Mouse (Mus musculus): Measurements from ENCODE around the gene Ctdnep1. TPM values are rescaled to one million over a fixed set of nuclear protein-coding genes. Genes with fewer than 3 reads are reported as not detected.

Ctdnep1 gene
- polyA plus RNA-seq, 1 experiment from 2014 or later = 21.5 TPM

DNA sequence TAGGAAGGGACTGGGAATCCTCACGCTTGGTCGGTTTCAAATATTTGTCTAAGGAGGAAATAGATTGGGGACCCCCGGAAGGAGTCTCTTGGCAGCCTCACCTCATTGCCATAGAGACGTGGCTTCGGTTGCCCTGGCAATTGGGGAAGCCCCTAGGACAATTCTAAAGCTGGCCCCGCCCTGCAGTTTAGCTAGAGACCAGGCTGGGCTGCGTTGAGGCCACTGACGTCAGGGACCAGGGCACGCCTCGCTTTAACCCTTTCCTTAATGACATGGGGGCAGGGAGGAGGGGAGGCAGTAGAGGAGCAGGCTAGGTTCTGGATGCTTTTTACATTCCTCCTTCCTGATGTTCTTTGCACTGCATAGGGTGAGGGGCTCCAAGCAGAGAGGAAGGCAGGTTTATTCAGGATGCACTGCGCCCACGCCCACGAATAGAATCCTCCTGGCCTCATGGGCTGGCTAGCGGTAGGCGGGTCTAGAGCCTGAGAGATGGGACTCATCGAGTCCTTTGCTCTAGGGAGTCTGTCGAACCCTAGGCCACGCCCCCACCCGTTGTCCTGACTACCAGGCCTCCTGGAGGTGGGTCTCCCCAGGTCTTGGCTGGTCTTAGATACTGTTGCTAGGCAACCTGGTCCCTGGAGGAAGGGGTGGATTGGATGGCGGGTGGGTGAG lies 48.3 kb downstream of the Ctdnep1 start:
- peak overlapping the region; percentile 98 for H3K27ac ChIP-seq (replicated peaks)
- H3K4me3 ChIP-seq = peak overlapping the region; percentile 32
- peaks cover 39% of the 10 kb centered on the region for H3K36me3 ChIP-seq
- peak; percentile 95 for ATAC-seq (ENCODE audit: low read depth)
- 0% methylated on average over 20 of the region's 20 CpGs for WGBS
- H3K9me3 ChIP-seq = no peaks in the 10 kb centered on the region
- H3K4me2 ChIP-seq = peak overlapping the region; percentile 66
- H3K27me3 ChIP-seq = no peaks in the 10 kb centered on the region
- H3K9ac ChIP-seq = peak overlapping the region; percentile 66
- peaks cover 71% of the 10 kb centered on the region for H3K4me1 ChIP-seq (replicated peaks)

GRCm38 (mm10) chr11:70029829-70030550 lies 49.0 kb downstream of the Ctdnep1 start:
- WGBS = 22% methylated on average over 11 of the region's 11 CpGs
- Histone ChIP-seq H3K36me3 (peaks cover 44% of the 10 kb centered on the region), H3K27ac (replicated peaks) (peak overlapping the region; percentile 98), H3K9me3 (no peaks in the 10 kb centered on the region), H3K4me1 (replicated peaks) (peaks cover 64% of the 10 kb centered on the region), H3K4me2 (peak overlapping the region; percentile 66), H3K9ac (peak overlapping the region; percentile 66), H3K27me3 (no peaks in the 10 kb centered on the region), H3K4me3 (peak overlapping the region; percentile 32)
- peak; percentile 57 for ATAC-seq (ENCODE audit: low read depth)

DNA sequence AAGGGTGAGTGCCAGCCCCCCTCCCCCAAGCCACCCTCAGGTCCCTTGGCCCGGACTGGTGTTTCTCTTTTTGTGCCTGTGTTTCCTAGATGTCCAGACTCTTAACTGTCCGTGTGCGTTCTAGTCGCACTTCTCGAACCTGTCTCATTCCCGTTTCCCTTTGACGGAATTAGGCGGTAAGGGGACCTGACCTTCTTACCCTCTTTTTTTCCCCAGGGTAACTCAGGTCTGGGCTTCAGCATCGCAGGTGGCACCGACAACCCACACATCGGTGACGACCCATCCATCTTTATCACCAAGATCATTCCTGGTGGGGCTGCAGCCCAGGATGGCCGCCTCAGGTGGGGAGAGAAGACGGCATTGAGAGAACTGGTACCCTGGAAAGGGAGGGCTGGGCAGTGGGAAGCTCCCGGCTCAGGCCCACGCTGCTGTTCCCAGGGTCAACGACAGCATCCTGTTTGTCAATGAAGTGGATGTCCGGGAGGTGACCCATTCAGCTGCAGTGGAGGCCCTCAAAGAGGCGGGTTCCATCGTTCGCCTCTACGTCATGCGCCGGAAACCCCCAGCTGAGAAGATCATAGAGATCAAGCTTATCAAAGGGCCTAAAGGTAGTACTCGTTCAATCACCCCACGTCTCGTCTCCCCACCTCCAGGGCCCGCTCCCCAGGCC lies 49.8 kb downstream of the Ctdnep1 start:
- no peak for ATAC-seq (ENCODE audit: low read depth)
- H3K4me1 ChIP-seq (replicated peaks) = peaks cover 56% of the 10 kb centered on the region
- peak overlapping the region; percentile 66 for H3K4me2 ChIP-seq
- no peaks in the 10 kb centered on the region for H3K27me3 ChIP-seq
- peak overlapping the region; percentile 32 for H3K4me3 ChIP-seq
- H3K9ac ChIP-seq = peak overlapping the region; percentile 66
- H3K9me3 ChIP-seq = no peaks in the 10 kb centered on the region
- H3K27ac ChIP-seq (replicated peaks) = peak overlapping the region; percentile 98
- WGBS = 90% methylated on average over 28 of the region's 28 CpGs
- H3K36me3 ChIP-seq = peaks cover 47% of the 10 kb centered on the region

- Histone ChIP-seq H3K36me3 (peaks cover 49% of the 10 kb centered on the region), H3K4me2 (no peak overlapping the region), H3K9me3 (no peaks in the 10 kb centered on the region), H3K9ac (no peak overlapping the region), H3K27ac (replicated peaks) (peak overlapping the region; percentile 5; the same call in 1 of the 2 replicates), H3K4me3 (no peak overlapping the region), H3K27me3 (no peaks in the 10 kb centered on the region), H3K4me1 (replicated peaks) (peaks cover 51% of the 10 kb centered on the region)
- ATAC-seq (ENCODE audit: low read depth) = no peak
- 95% methylated on average over 11 of the region's 11 CpGs for WGBS
Measured at GRCm38 (mm10) chr11:70031321-70031670, 50.3 kb downstream of the Ctdnep1 start.

DNA sequence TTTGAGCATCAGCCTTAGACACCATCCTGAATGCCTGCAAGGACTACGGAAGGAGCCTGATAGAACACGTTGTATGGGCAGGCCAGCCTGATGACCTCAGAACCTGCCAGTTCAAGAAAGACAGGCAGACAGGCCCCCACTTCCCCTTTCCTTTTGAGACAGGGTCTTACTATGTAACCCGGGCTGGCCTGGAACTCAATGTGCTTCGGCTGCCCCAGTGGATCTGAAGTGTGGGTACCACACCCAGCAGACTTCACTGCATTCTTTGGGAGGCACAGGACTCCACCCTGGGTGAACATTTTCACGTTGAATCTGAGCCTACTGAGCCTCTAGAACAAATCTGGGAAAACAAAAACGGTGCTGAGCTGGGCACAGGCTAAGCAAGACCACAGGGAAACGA lies 57.2 kb downstream of the Ctdnep1 start:
- H3K36me3 ChIP-seq = peaks cover 82% of the 10 kb centered on the region
- H3K4me1 ChIP-seq (replicated peaks) = no peaks in the 10 kb centered on the region
- no peak overlapping the region for H3K9ac ChIP-seq
- H3K9me3 ChIP-seq = no peaks in the 10 kb centered on the region
- no peak for ATAC-seq (ENCODE audit: low read depth)
- H3K4me2 ChIP-seq = no peak overlapping the region
- H3K27ac ChIP-seq (replicated peaks) = no peak overlapping the region
- no peaks in the 10 kb centered on the region for H3K27me3 ChIP-seq
- 81% methylated on average over 7 of the region's 7 CpGs for WGBS
- no peak overlapping the region for H3K4me3 ChIP-seq

DNA sequence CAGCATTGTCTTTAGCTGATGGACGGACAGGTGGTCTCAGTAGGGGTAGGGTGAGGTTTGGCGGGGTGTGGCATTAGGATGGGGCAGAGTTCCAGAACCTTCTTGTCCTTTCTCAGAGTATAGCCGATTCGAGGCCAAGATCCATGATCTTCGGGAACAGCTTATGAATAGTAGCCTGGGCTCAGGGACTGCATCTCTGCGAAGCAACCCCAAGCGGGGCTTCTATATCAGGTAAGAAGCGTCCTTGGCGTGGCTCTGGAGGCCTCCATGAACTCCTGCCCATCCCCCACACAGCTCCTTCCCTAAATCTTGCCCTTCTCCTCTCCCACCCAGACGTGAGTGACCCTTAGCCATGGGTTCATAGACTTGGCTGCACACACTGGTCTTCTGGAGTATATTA lies 58.7 kb downstream of the Ctdnep1 start:
- no peak overlapping the region for H3K9ac ChIP-seq
- H3K27me3 ChIP-seq = no peaks in the 10 kb centered on the region
- no peak for ATAC-seq (ENCODE audit: low read depth)
- peaks cover 82% of the 10 kb centered on the region for H3K36me3 ChIP-seq
- H3K4me3 ChIP-seq = no peak overlapping the region
- no peak overlapping the region for H3K4me2 ChIP-seq
- 94% methylated on average over 10 of the region's 10 CpGs for WGBS
- no peaks in the 10 kb centered on the region for H3K9me3 ChIP-seq
- no peak overlapping the region for H3K27ac ChIP-seq (replicated peaks)
- no peaks in the 10 kb centered on the region for H3K4me1 ChIP-seq (replicated peaks)

- no peak overlapping the region for H3K4me3 ChIP-seq
- no peak overlapping the region for H3K4me2 ChIP-seq
- no peak for ATAC-seq (ENCODE audit: low read depth)
- peaks cover 84% of the 10 kb centered on the region for H3K36me3 ChIP-seq
- no peak overlapping the region for H3K9ac ChIP-seq
- H3K9me3 ChIP-seq = no peaks in the 10 kb centered on the region
- H3K4me1 ChIP-seq (replicated peaks) = no peaks in the 10 kb centered on the region
- H3K27ac ChIP-seq (replicated peaks) = no peak overlapping the region
- 95% methylated on average over 7 of the region's 7 CpGs for WGBS
- no peaks in the 10 kb centered on the region for H3K27me3 ChIP-seq
Measured at GRCm38 (mm10) chr11:70040184-70040583, 59.2 kb downstream of the Ctdnep1 start.

MicroRNA genes within 50 kb of the gene (microRNA counts, 519-probe panel; counts per million panel counts)
- microRNA mmu-miR-324-3p (not detected), microRNA mmu-miR-324-5p (3,891 counts per million, percentile 61 among the panel's probes with 10 or more counts)

Small RNA genes lying within 50 kb of the gene (microRNA-seq; reads per million reads assigned to microRNA genes)
- gene Gm44349 (not detected), gene Mir324 (1,875 reads per million, percentile 85 among the genes with 10 or more reads in this experiment)

Other genes with a start within 250 kb of the Ctdnep1 start
- 22.9 and 27.2 TPM in 2 replicates for gene Polr2a, start 222.5 kb upstream of the Ctdnep1 start, polyA plus RNA-seq (2015; fragmentation: Nextera tagmentation; extraction: Ambion mirVana)
- gene Slc35g3, start 219.2 kb upstream of the Ctdnep1 start, polyA plus RNA-seq (2015; fragmentation: Nextera tagmentation; extraction: Ambion mirVana) = 0.13 TPM in 1 of 2 replicates, not detected in the other
- gene Zbtb4, start 215.2 kb upstream of the Ctdnep1 start, polyA plus RNA-seq (2015; fragmentation: Nextera tagmentation; extraction: Ambion mirVana) = 2.5 and 2.9 TPM in 2 replicates
- 2.4 and 4.5 TPM in 2 replicates for gene Chrnb1, start 185.2 kb upstream of the Ctdnep1 start, polyA plus RNA-seq (2015; fragmentation: Nextera tagmentation; extraction: Ambion mirVana)
- gene Fgf11, start 179.3 kb upstream of the Ctdnep1 start, polyA plus RNA-seq (2015; fragmentation: Nextera tagmentation; extraction: Ambion mirVana) = 6.8 and 8.9 TPM in 2 replicates
- 0.74 and 1.4 TPM in 2 replicates for gene Tmem102, start 175.5 kb upstream of the Ctdnep1 start, polyA plus RNA-seq (2015; fragmentation: Nextera tagmentation; extraction: Ambion mirVana)
- not detected in 2 replicates for gene Gm39566, start 165.9 kb upstream of the Ctdnep1 start, polyA plus RNA-seq (2015; fragmentation: Nextera tagmentation; extraction: Ambion mirVana)
- gene Spem2, start 162.7 kb upstream of the Ctdnep1 start, polyA plus RNA-seq (2015; fragmentation: Nextera tagmentation; extraction: Ambion mirVana) = not detected in 2 replicates
- 0.43 and 0.98 TPM in 2 replicates for gene Spem1, start 159.0 kb upstream of the Ctdnep1 start, polyA plus RNA-seq (2015; fragmentation: Nextera tagmentation; extraction: Ambion mirVana)
- gene Nlgn2, start 143.4 kb upstream of the Ctdnep1 start, polyA plus RNA-seq (2015; fragmentation: Nextera tagmentation; extraction: Ambion mirVana) = 17.1 and 18.1 TPM in 2 replicates
- 321 and 416 TPM in 2 replicates for gene Tmem256, start 142.6 kb upstream of the Ctdnep1 start, polyA plus RNA-seq (2015; fragmentation: Nextera tagmentation; extraction: Ambion mirVana)
- gene Plscr3, start 134.8 kb upstream of the Ctdnep1 start, polyA plus RNA-seq (2015; fragmentation: Nextera tagmentation; extraction: Ambion mirVana) = 62.5 and 65.6 TPM in 2 replicates
- 0.29 and 0.51 TPM in 2 replicates for gene Tnk1, start 122.4 kb upstream of the Ctdnep1 start, polyA plus RNA-seq (2015; fragmentation: Nextera tagmentation; extraction: Ambion mirVana)
- not detected in 2 replicates for gene Tmem95, start 103.1 kb upstream of the Ctdnep1 start, polyA plus RNA-seq (2015; fragmentation: Nextera tagmentation; extraction: Ambion mirVana)
- 2.0 and 3.3 TPM in 2 replicates for gene Kctd11, start 99.8 kb upstream of the Ctdnep1 start, polyA plus RNA-seq (2015; fragmentation: Nextera tagmentation; extraction: Ambion mirVana)
- gene Acap1, start 85.6 kb upstream of the Ctdnep1 start, polyA plus RNA-seq (2015; fragmentation: Nextera tagmentation; extraction: Ambion mirVana) = 0.28 and 0.80 TPM in 2 replicates
- gene 2810408A11Rik, start 80.2 kb upstream of the Ctdnep1 start, polyA plus RNA-seq (2015; fragmentation: Nextera tagmentation; extraction: Ambion mirVana) = 10.9 and 11.7 TPM in 2 replicates
- 13.8 and 20.5 TPM in 2 replicates for gene Neurl4, start 80.1 kb upstream of the Ctdnep1 start, polyA plus RNA-seq (2015; fragmentation: Nextera tagmentation; extraction: Ambion mirVana)
- 60.4 and 76.5 TPM in 2 replicates for gene Gps2, start 67.3 kb upstream of the Ctdnep1 start, polyA plus RNA-seq (2015; fragmentation: Nextera tagmentation; extraction: Ambion mirVana)
- gene Eif5a, start 59.2 kb upstream of the Ctdnep1 start, polyA plus RNA-seq (2015; fragmentation: Nextera tagmentation; extraction: Ambion mirVana) = 1,157 and 1,178 TPM in 2 replicates
- gene Ybx2, start 45.4 kb upstream of the Ctdnep1 start, polyA plus RNA-seq (2015; fragmentation: Nextera tagmentation; extraction: Ambion mirVana) = 4.7 and 5.0 TPM in 2 replicates
- gene Slc2a4, start 33.0 kb upstream of the Ctdnep1 start, polyA plus RNA-seq (2015; fragmentation: Nextera tagmentation; extraction: Ambion mirVana) = 3.6 and 6.4 TPM in 2 replicates
- 0.33 and 1.7 TPM in 2 replicates for gene Cldn7, start 16.4 kb upstream of the Ctdnep1 start, polyA plus RNA-seq (2015; fragmentation: Nextera tagmentation; extraction: Ambion mirVana)
- gene Elp5, start 1.4 kb downstream of the Ctdnep1 start, polyA plus RNA-seq (2015; fragmentation: Nextera tagmentation; extraction: Ambion mirVana) = 160 and 162 TPM in 2 replicates
- gene Gabarap, start 10.0 kb downstream of the Ctdnep1 start, polyA plus RNA-seq (2015; fragmentation: Nextera tagmentation; extraction: Ambion mirVana) = 679 and 746 TPM in 2 replicates
- 74.2 and 76.3 TPM in 2 replicates for gene Phf23, start 14.6 kb downstream of the Ctdnep1 start, polyA plus RNA-seq (2015; fragmentation: Nextera tagmentation; extraction: Ambion mirVana)
- 26.7 and 28.8 TPM in 2 replicates for gene Dvl2, start 19.4 kb downstream of the Ctdnep1 start, polyA plus RNA-seq (2015; fragmentation: Nextera tagmentation; extraction: Ambion mirVana)
- 58.2 and 60.9 TPM in 2 replicates for gene Acadvl, start 34.3 kb downstream of the Ctdnep1 start, polyA plus RNA-seq (2015; fragmentation: Nextera tagmentation; extraction: Ambion mirVana)
- 23.1 and 23.5 TPM in 2 replicates for gene Dlg4, start 35.8 kb downstream of the Ctdnep1 start, polyA plus RNA-seq (2015; fragmentation: Nextera tagmentation; extraction: Ambion mirVana)
- gene Asgr1, start 72.9 kb downstream of the Ctdnep1 start, polyA plus RNA-seq (2015; fragmentation: Nextera tagmentation; extraction: Ambion mirVana) = 1.4 and 2.6 TPM in 2 replicates
- 0.39 TPM in 1 of 2 replicates, not detected in the other for gene Asgr2, start 111.5 kb downstream of the Ctdnep1 start, polyA plus RNA-seq (2015; fragmentation: Nextera tagmentation; extraction: Ambion mirVana)
- gene Mgl2, start 149.2 kb downstream of the Ctdnep1 start, polyA plus RNA-seq (2015; fragmentation: Nextera tagmentation; extraction: Ambion mirVana) = 0.21 and 0.39 TPM in 2 replicates
- 0.55 and 0.64 TPM in 2 replicates for gene Clec10a, start 175.0 kb downstream of the Ctdnep1 start, polyA plus RNA-seq (2015; fragmentation: Nextera tagmentation; extraction: Ambion mirVana)
- 3.0 and 3.4 TPM in 2 replicates for gene Slc16a11, start 231.6 kb downstream of the Ctdnep1 start, polyA plus RNA-seq (2015; fragmentation: Nextera tagmentation; extraction: Ambion mirVana)
- 14.7 and 15.8 TPM in 2 replicates for gene Slc16a13, start 239.9 kb downstream of the Ctdnep1 start, polyA plus RNA-seq (2015; fragmentation: Nextera tagmentation; extraction: Ambion mirVana)
- 6.0 and 6.1 TPM in 2 replicates for gene Bcl6b, start 248.6 kb downstream of the Ctdnep1 start, polyA plus RNA-seq (2015; fragmentation: Nextera tagmentation; extraction: Ambion mirVana)

All from neural tube, embryonic 13.5 days (tissue).